Mouse (Mus musculus): ENCODE results near the gene Tdrd12. TPM values are rescaled to one million over a fixed set of nuclear protein-coding genes. Genes with fewer than 3 reads are reported as not detected.

The Tdrd12 gene
- 0.17 TPM in 2 replicates for polyA plus RNA-seq (2015; fragmentation: Nextera tagmentation; extraction: Ambion mirVana)

GRCm38 (mm10) chr7:35537562-35537961 lies at the start of gene Tdrd12:
Tdrd12 (minus strand) TSS chr7:35537745.

DNA sequence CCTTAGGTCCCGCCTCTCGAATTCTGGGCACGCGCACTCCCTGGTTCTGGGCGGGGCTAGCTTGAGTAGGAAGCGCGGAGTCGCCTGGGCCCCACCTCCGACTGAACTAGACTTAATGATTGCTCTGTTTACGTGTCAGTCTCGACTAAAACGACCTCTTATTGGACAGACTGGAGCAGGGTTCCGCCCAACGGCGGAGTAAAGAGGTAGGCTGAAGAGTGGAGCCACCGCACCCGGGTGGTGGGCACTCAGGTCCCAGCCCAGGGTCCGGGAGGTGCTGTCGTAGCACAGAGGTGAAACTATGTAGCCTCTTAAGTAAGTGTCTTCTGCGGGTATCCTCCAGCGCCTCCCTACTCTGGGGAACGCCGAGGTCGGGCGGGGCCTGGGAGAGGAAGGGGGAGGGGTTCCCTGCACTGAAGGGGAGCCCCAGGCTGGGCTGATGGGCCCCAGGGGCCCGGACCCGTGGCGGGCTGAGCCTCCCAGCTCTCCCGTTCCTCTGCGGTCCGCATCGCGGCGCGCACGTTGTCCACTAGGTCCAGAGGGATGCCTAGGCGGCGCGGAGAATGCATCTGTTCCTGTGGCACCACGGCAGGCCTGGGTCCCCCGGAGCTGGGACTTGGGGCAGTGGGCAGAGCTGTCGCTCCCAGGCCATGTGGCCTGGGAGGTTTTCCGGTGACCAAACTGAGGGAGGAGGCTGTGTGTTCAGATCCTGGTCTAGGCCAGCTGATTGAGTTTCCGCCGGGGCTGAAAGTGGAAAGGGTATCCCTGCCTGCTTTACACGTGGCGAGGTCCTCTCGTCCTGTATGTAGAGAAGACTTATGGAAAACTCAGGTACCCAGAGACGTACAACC lies 48.7 kb upstream of the Tdrd12 start, which contains the start of gene Ankrd27:
Ankrd27 (plus strand) TSS at position 190 of the 851 bp plus-strand sequence.

DNA sequence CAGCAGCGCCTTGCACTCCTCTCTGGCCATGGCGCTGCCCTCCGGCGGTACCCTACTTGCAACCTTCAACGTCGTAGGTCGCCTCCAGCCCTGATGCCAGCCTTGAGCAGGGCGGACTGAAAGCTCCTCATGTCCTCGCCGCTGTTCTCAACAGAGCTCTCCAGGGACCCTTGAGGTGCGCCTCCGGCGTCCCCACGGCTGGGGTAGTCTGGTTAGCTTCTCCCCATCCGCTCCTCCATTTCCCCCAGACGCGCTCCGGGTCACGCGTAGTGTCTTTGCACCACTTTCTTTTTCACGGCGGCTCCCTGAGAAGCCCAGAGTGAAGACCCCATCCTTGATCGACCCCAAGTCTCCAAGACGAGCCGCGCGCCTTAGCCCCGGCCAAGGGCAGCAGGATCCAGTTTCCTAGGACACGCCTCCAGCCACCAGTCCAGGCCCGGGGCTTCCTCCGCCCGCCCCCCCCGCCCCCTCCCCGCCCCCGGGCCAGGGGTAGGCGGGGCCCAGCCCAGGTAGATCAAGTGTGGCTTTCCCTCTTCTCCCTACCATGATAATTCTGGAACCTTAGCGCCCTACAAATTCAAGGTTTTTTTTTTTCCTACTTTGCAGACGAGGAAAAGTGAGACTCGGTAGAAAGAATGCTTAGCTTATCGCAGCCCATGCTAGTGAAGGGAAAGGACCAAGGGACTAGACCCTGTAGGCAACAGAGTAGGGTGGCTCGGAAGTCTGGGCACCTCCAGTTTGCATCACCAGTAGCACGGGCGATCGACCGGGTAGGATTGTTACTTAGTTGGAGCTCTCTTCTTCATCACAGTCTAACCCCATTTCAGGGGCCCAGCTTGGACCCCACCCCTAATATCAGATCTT lies 47.9 kb upstream of the Tdrd12 start, which contains the start of gene Rgs9bp:
Rgs9bp (minus strand) TSS at position 392 of the 864 bp plus-strand sequence.

DNA sequence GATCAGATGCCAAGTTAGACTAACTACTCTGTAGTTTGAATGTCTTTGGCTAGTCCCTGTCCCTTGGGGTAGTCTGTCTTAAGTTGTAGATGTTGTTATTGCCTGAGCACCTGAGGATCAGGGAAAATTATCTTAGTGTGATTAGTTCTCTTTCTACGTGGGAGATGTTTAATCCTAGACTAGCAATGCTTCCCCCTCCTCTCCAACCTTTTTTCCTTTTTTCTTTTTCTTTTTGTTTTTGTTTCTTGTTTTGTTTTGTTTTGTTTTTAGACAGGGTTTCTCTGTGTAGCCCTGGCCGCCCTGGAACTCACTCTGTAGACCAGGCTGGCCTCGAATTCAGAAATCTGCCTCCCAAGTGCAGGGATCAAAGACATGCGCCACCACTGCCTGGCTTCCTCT lies 18.7 kb upstream of the Tdrd12 start, which contains the start of gene Nudt19:
Nudt19 (minus strand) TSS at position 100 of the 399 bp plus-strand sequence.

DNA sequence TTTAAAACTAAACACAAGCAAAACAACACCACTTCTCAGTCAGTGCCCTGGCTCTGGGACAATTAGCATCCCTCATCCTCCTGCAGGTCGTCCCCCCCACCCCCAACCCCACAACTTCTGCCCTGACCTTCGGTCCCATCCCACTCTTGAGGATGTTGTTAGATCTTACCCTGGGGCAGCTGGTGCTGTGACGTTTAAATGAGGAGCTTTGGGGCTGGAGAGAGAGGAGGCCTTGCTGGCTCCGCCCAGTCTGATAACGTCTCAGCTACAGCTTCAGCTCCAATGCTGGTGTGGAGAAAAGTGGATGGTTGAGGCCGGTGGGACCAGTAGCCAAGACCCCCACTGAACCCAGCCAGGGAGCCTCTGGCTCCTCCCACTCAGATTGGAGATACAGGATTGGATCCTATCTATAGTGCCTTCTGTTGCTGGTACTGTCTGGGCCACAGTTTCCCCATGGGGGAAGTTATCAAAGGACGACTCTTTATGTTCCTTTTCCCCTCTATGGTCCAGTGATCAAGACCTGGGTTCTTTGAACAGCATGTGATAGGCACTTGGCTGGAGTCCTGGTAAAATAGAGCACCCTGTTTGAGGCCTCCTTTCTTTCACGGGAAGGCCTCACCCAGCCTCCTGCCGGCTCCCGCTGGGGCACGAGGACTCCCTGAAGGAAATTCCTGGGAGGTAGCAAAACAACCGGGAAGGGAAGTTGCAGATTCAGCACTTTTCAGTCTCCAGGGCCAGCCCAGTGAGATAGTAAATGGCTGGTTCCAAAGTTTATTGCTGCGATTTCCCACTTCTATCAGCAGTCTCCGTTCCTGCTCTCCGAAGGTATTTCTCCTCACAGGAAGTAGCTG lies 89.3 kb downstream of the Tdrd12 start, which contains the start of gene Slc7a9:
Slc7a9 (plus strand) TSS at position 801 of the 851 bp plus-strand sequence.

Other genes with a start within 250 kb of the Tdrd12 start
- 7.7 and 8.4 TPM in 2 replicates for gene Gpatch1, start 219.3 kb downstream of the Tdrd12 start, polyA plus RNA-seq (2015; fragmentation: Nextera tagmentation; extraction: Ambion mirVana)
- gene Rhpn2, start 203.6 kb downstream of the Tdrd12 start, polyA plus RNA-seq (2015; fragmentation: Nextera tagmentation; extraction: Ambion mirVana): 1.8 and 1.9 TPM in 2 replicates
- 22.9 and 23.4 TPM in 2 replicates for gene Faap24, start 140.9 kb downstream of the Tdrd12 start, polyA plus RNA-seq (2015; fragmentation: Nextera tagmentation; extraction: Ambion mirVana)
- 23.4 and 26.2 TPM in 2 replicates for gene Cep89, start 140.7 kb downstream of the Tdrd12 start, polyA plus RNA-seq (2015; fragmentation: Nextera tagmentation; extraction: Ambion mirVana)
- gene Slc7a9, start 88.9 kb downstream of the Tdrd12 start, polyA plus RNA-seq (2015; fragmentation: Nextera tagmentation; extraction: Ambion mirVana): 0.14 and 0.49 TPM in 2 replicates
- gene Nudt19, start 18.6 kb upstream of the Tdrd12 start, polyA plus RNA-seq (2015; fragmentation: Nextera tagmentation; extraction: Ambion mirVana): 96.1 and 108 TPM in 2 replicates
- gene Rgs9bp, start 47.8 kb upstream of the Tdrd12 start, polyA plus RNA-seq (2015; fragmentation: Nextera tagmentation; extraction: Ambion mirVana): 0.07 TPM in 1 of 2 replicates, not detected in the other
- 18.9 and 19.6 TPM in 2 replicates for gene Ankrd27, start 48.5 kb upstream of the Tdrd12 start, polyA plus RNA-seq (2015; fragmentation: Nextera tagmentation; extraction: Ambion mirVana)
- 148 and 162 TPM in 2 replicates for gene Pdcd5, start 109.8 kb upstream of the Tdrd12 start, polyA plus RNA-seq (2015; fragmentation: Nextera tagmentation; extraction: Ambion mirVana)
- gene Dpy19l3, start 216.7 kb upstream of the Tdrd12 start, polyA plus RNA-seq (2015; fragmentation: Nextera tagmentation; extraction: Ambion mirVana): 8.0 and 11.7 TPM in 2 replicates

Data from spleen, postnatal 0 days (tissue).